Mouse (Mus musculus): ENCODE measurements at regions not wholly inside any gene's neighbourhood (a gene's known extent, or its start where the extent isn't known, plus 50 kb on each side); places are given as distances from the start of the nearest gene placed in this dataset.

DNA sequence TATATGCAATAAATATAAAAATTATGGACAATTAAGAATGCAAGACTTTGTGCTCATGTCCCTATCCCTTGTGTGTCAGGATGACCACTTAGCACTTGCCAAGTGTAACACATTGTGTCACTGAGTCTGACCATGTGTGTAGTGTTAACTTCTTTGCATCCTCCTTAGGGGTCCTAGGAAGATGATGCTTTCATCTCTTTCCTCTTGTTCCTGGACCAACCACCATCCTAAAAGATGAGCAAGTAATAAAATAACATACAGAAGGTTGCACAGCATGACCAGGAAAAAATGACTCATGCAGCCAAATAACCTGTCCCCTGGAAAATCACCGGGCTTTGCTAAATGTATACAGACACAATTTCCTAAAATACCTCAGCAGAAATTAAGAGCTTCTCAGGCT is 121.1 kb upstream of the Kcnip4 start:
- DNase-seq (ENCODE audit: low spot score) (no peak), ATAC-seq (ENCODE audit: low FRiP score, low TSS enrichment) (no peak)
- no peak overlapping the region for H3K4me2 ChIP-seq (replicated peaks; ENCODE audit: low read depth)
- no peaks in the 10 kb centered on the region for H3K4me1 ChIP-seq (replicated peaks; ENCODE audit: control insufficient read depth, insufficient read depth)
- H3K36me3 ChIP-seq (ENCODE audit: control insufficient read depth, insufficient read depth, low read length): no peaks in the 10 kb centered on the region
- no peaks in the 10 kb centered on the region for H3K27me3 ChIP-seq (ENCODE audit: control insufficient read depth, insufficient read depth, low read length)
- WGBS: 75% methylated on average over 1 of the region's 1 CpGs
- H3K4me3 ChIP-seq (ENCODE audit: low read depth, low read length): no peak overlapping the region
- H3K27ac ChIP-seq (replicated peaks): no peak overlapping the region
- H3K9me3 ChIP-seq (ENCODE audit: control insufficient read depth, low read length): no peaks in the 10 kb centered on the region
- no peak for TF ChIP-seq EP300 (optimal IDR thresholded peaks at IDR 0.05)
- no peak overlapping the region for H3K9ac ChIP-seq (ENCODE audit: low read length)

DNA sequence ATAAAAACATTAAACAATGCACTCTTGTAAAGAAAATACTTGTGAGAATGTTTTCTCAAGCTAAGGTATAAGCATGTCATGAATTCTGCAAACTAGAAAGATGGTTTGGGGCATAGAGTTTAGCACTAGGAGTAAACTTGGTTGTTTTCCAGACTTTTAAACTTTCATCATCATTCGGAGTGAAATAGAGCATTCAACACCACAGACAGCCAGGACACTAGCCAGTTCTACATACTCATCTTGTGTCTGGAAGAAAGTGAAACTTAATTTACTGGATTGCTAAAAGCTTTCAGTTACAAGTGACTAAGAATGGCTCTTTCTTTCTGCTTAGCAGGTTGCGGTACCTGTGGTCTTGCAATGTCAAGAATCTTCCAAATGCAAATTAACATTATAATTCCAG is 119.9 kb upstream of the Kcnip4 start:
- TF ChIP-seq EP300 (optimal IDR thresholded peaks at IDR 0.05) (no peak), CTCF (IDR thresholded peaks at IDR 0.05; ENCODE audit: low read depth) (no peak)

DNA sequence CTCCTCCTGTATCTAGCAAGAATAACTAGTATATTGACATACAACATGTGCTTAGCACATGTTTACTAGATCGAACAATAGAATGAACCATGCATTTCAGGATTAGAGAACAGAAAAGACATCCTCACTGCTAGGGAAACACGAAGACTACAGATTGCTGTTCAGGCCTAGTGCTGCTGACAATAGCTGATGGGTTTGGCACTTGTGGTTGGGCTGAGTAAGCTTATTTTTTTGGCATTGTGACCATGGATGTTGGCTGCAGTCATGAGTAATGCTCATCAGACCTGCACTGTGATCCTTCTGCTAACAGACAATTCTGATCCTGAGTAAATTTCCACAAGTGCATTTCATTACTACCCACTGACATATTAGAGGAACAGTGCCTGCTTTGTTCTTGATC is 117.7 kb upstream of the Kcnip4 start:
- Histone ChIP-seq H3K4me2 (replicated peaks; ENCODE audit: low read depth) (no peak overlapping the region), H3K4me1 (replicated peaks; ENCODE audit: control insufficient read depth, insufficient read depth) (no peaks in the 10 kb centered on the region), H3K4me3 (ENCODE audit: low read depth, low read length) (no peak overlapping the region), H3K36me3 (ENCODE audit: control insufficient read depth, insufficient read depth, low read length) (no peaks in the 10 kb centered on the region), H3K27ac (replicated peaks) (no peak overlapping the region), H3K9ac (ENCODE audit: low read length) (no peak overlapping the region), H3K27me3 (ENCODE audit: control insufficient read depth, insufficient read depth, low read length) (no peaks in the 10 kb centered on the region), H3K9me3 (ENCODE audit: control insufficient read depth, low read length) (no peaks in the 10 kb centered on the region)
- 65% methylated on average over 2 of the region's 2 CpGs for WGBS
- DNase-seq (ENCODE audit: low spot score) (no peak), ATAC-seq (ENCODE audit: low FRiP score, low TSS enrichment) (no peak)
- TF ChIP-seq CTCF (IDR thresholded peaks at IDR 0.05; ENCODE audit: low read depth) (no peak), EP300 (optimal IDR thresholded peaks at IDR 0.05) (no peak)

More for the DNA sequence above, 119.9 kb upstream of the Kcnip4 start:
- Histone ChIP-seq H3K4me2 (replicated peaks; ENCODE audit: low read depth) (no peak overlapping the region), H3K9me3 (ENCODE audit: control insufficient read depth, low read length) (no peaks in the 10 kb centered on the region), H3K36me3 (ENCODE audit: control insufficient read depth, insufficient read depth, low read length) (no peaks in the 10 kb centered on the region), H3K27ac (replicated peaks) (no peak overlapping the region), H3K9ac (ENCODE audit: low read length) (no peak overlapping the region), H3K4me1 (replicated peaks; ENCODE audit: control insufficient read depth, insufficient read depth) (no peaks in the 10 kb centered on the region), H3K27me3 (ENCODE audit: control insufficient read depth, insufficient read depth, low read length) (no peaks in the 10 kb centered on the region), H3K4me3 (ENCODE audit: low read depth, low read length) (no peak overlapping the region)
- 85% methylated on average over 2 of the region's 2 CpGs for WGBS
- no peak for ATAC-seq (ENCODE audit: low FRiP score, low TSS enrichment)
- no peak for DNase-seq (ENCODE audit: low spot score)

DNA sequence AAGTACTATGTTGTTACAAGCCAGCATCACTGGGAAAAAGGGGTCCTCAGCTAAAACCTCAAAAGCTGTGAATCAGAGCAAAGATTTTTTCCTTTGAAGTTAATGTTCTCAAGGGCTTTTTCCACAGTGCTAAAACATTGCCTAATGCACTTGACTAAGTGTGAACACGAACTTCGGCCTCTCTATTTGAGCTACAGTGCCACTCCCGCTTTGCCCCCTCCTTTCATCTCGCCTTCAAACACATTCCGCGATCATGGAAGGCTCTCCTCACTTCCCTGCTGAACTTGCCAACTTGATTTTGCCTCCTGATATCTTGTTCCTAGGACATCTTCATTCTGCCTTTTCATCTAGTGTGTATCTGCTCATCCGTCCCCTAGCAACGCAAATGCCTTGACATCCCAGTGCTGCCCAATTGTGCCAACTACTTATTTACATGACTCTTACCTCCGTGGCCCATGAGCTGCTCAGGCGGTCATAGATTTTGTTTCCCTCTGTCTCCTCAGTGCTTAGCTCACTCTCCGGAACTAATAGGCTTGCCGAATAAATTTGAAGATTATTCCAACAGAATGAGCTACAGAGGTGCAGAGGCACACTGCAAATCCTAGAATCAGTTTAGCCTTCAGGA is 116.6 kb upstream of the Kcnip4 start:
- 82% methylated on average over 12 of the region's 12 CpGs for WGBS
- Histone ChIP-seq H3K4me1 (replicated peaks; ENCODE audit: control insufficient read depth, insufficient read depth) (no peaks in the 10 kb centered on the region), H3K27me3 (ENCODE audit: control insufficient read depth, insufficient read depth, low read length) (no peaks in the 10 kb centered on the region), H3K4me2 (replicated peaks; ENCODE audit: low read depth) (no peak overlapping the region), H3K9ac (ENCODE audit: low read length) (no peak overlapping the region), H3K36me3 (ENCODE audit: control insufficient read depth, insufficient read depth, low read length) (no peaks in the 10 kb centered on the region), H3K4me3 (ENCODE audit: low read depth, low read length) (no peak overlapping the region), H3K9me3 (ENCODE audit: control insufficient read depth, low read length) (no peaks in the 10 kb centered on the region), H3K27ac (replicated peaks) (no peak overlapping the region)
- no peak for DNase-seq (ENCODE audit: low spot score)
- no peak for TF ChIP-seq EP300 (optimal IDR thresholded peaks at IDR 0.05)
- TF ChIP-seq CTCF (IDR thresholded peaks at IDR 0.05; ENCODE audit: low read depth): no peak
- no peak for ATAC-seq (ENCODE audit: low FRiP score, low TSS enrichment)

DNA sequence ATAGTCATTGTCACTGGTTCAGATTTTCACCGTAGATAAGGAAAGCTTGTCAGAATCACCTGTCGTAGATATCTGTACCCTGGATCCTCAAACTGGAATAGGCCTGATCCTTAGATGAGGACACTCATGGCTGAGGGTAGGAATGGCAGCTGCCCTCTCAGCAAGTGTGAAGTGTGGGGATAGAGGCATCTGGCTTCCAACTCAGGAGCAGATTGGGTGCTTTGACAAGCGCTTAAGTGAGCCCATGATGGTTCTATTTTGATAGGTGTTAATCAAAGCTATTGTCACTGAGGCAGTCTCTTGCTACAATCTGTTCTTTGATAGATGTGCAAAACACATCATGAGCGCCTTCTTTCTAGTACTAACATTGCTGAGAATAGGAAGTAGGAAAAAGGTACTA is 114.9 kb upstream of the Kcnip4 start:
- H3K27ac ChIP-seq (replicated peaks): no peak overlapping the region
- no peaks in the 10 kb centered on the region for H3K36me3 ChIP-seq (ENCODE audit: control insufficient read depth, insufficient read depth, low read length)
- no peaks in the 10 kb centered on the region for H3K27me3 ChIP-seq (ENCODE audit: control insufficient read depth, insufficient read depth, low read length)
- no peak for DNase-seq (ENCODE audit: low spot score)
- H3K9me3 ChIP-seq (ENCODE audit: control insufficient read depth, low read length): no peaks in the 10 kb centered on the region
- H3K4me2 ChIP-seq (replicated peaks; ENCODE audit: low read depth): no peak overlapping the region
- H3K9ac ChIP-seq (ENCODE audit: low read length): no peak overlapping the region
- 90% methylated on average over 4 of the region's 4 CpGs for WGBS
- ATAC-seq (ENCODE audit: low FRiP score, low TSS enrichment): no peak
- TF ChIP-seq CTCF (IDR thresholded peaks at IDR 0.05; ENCODE audit: low read depth): no peak
- TF ChIP-seq EP300 (optimal IDR thresholded peaks at IDR 0.05): no peak
- H3K4me1 ChIP-seq (replicated peaks; ENCODE audit: control insufficient read depth, insufficient read depth): no peaks in the 10 kb centered on the region
- H3K4me3 ChIP-seq (ENCODE audit: low read depth, low read length): no peak overlapping the region

DNA sequence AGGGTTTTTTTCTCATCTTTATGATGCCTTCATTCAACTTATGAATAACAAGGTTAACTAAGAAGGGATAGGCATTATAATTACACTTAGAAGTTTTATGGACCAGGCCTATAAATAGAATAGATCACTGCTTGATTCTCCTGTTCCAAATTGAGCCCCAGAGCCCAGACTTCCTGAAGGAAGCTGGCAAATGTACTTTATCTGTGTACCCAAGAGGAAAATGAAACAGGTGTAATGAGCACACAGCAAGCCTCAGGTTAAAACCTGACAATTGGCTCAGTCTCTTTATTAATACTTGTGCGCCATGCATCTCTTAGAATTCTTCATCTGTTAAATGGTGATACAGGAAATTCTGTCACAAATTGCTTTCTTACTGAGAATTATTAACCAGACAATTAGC is 95.4 kb upstream of the Kcnip4 start:
- Histone ChIP-seq H3K27ac (replicated peaks) (no peak overlapping the region), H3K27me3 (ENCODE audit: control insufficient read depth, insufficient read depth, low read length) (no peaks in the 10 kb centered on the region), H3K36me3 (ENCODE audit: control insufficient read depth, insufficient read depth, low read length) (no peaks in the 10 kb centered on the region), H3K4me2 (replicated peaks; ENCODE audit: low read depth) (no peak overlapping the region), H3K4me1 (replicated peaks; ENCODE audit: control insufficient read depth, insufficient read depth) (no peaks in the 10 kb centered on the region), H3K9ac (ENCODE audit: low read length) (no peak overlapping the region), H3K9me3 (ENCODE audit: control insufficient read depth, low read length) (no peaks in the 10 kb centered on the region), H3K4me3 (ENCODE audit: low read depth, low read length) (no peak overlapping the region)
- DNase-seq (ENCODE audit: low spot score) (no peak), ATAC-seq (ENCODE audit: low FRiP score, low TSS enrichment) (no peak)
- 92% methylated on average over 1 of the region's 1 CpGs for WGBS
- TF ChIP-seq EP300 (optimal IDR thresholded peaks at IDR 0.05) (no peak), CTCF (IDR thresholded peaks at IDR 0.05; ENCODE audit: low read depth) (no peak)
